Mouse (Mus musculus) liver, embryonic 11.5 days (tissue): ENCODE results near the gene Gm21885. TPM values are rescaled to one million over a fixed set of nuclear protein-coding genes. Genes with fewer than 3 reads are reported as not detected.

Experiments
- ATAC-seq: fragments of 200-750 bp; cut with Nextera tagmentation; replicated peaks from 2 replicates; pipeline ENCODE4 v1.8.0; 2017; ENCODE audit warnings: moderate number of reproducible peaks, mild to moderate bottlenecking, moderate TSS enrichment, moderate library complexity; ENCODE audit not compliant: low FRiP score
- DNase-seq: peaks from one replicate; pipeline ENCODE4 v3.0.0-alpha.2; 2017; ENCODE audit warnings: low spot score
- H3K27ac ChIP-seq: fragments of 300-500 bp; sonication (generic); 2 replicates; pipeline ENCODE4 v1.5.1; 2014; ENCODE audit warnings: mild to moderate bottlenecking, low read depth, low read length, control low read depth
- H3K27me3 ChIP-seq: fragments of 300-500 bp; sonication (generic); replicated peaks from 2 replicates; pipeline ENCODE4 v1.6.1; 2014; ENCODE audit warnings: low read length, mixed read lengths; ENCODE audit not compliant: control insufficient read depth, insufficient read depth
- H3K36me3 ChIP-seq: fragments of 300-500 bp; sonication (generic); 2 replicates; pipeline ENCODE4 v1.6.1; 2014; ENCODE audit warnings: mild to moderate bottlenecking, low read length, moderate library complexity, mixed read lengths; ENCODE audit not compliant: control insufficient read depth, insufficient read depth
- H3K4me1 ChIP-seq: fragments of 300-500 bp; sonication (generic); replicated peaks from 2 replicates; pipeline ENCODE4 v1.6.1; 2014; ENCODE audit warnings: low read length, mixed read lengths; ENCODE audit not compliant: control insufficient read depth, insufficient read depth
- H3K4me2 ChIP-seq: fragments of 300-500 bp; sonication (generic); 2 replicates; pipeline ENCODE4 v1.6.1; 2014; ENCODE audit warnings: mild to moderate bottlenecking, control low read depth, moderate library complexity
- H3K4me3 ChIP-seq: fragments of 300-500 bp; sonication (generic); 2 replicates; pipeline ENCODE4 v1.5.1; 2014; ENCODE audit warnings: low read depth, low read length, control low read depth
- H3K9ac ChIP-seq: fragments of 300-500 bp; sonication (generic); 2 replicates; pipeline ENCODE4 v1.6.1; 2014; ENCODE audit warnings: low read depth, low read length, control low read depth
- H3K9me3 ChIP-seq: fragments of 300-500 bp; sonication (generic); 2 replicates; pipeline ENCODE4 v1.6.1; 2016; ENCODE audit warnings: low read length, inconsistent platforms, mixed read lengths; ENCODE audit not compliant: control insufficient read depth
- WGBS: fragments of 180-500 bp; shearing (Covaris S2); extraction: QIAGEN DNeasy Blood & Tissue Kit; methylation state at CpG from one replicate; pipeline ENCODE4 v1.1.7; 2014; 5-methylcytosine and 5-hydroxymethylcytosine counted together
- polyA plus RNA-seq: library from polyadenylated mRNA; unstranded; fragments of >200 nt; fragmentation: Nextera tagmentation; extraction: Ambion mirVana; gene quantifications from 2 replicates; pipeline ENCODE4 v1.2.1, GENCODE M21; 2014

Gm21885 gene
- polyA plus RNA-seq, 1 experiment from 2014 or later: not detected

- Histone ChIP-seq H3K4me3 (peak within 1 kb of the TSS; percentile 84), H3K36me3 (no peaks in the 10 kb centered on the region), H3K4me2 (peak within 1 kb of the TSS; percentile 78), H3K27me3 (no peaks in the 10 kb centered on the region), H3K9ac (peak within 1 kb of the TSS; percentile 92), H3K4me1 (peaks cover 4% of the 10 kb centered on the region), H3K27ac (peak within 1 kb of the TSS; percentile 95), H3K9me3 (no peaks in the 10 kb centered on the region)
- WGBS: under 1% methylated on average over 73 of the region's 78 CpGs
- peak; percentile 87 for ATAC-seq
- peak; percentile 90 for DNase-seq
Measured at GRCm38 (mm10) chr11:94327693-94328643, 46.3 kb downstream of the Gm21885 start, which contains the start of gene Ankrd40. Gene Ankrd40 (plus strand): TSS chr11:94328001.

- H3K9me3 ChIP-seq: no peaks in the 10 kb centered on the region
- ATAC-seq: no peak
Measured at GRCm38 (mm10) chr11:94328644-94329025, 47.0 kb downstream of the Gm21885 start.

GRCm38 (mm10) chr11:94329270-94329891 lies 47.7 kb downstream of the Gm21885 start:
- no peaks in the 10 kb centered on the region for H3K9me3 ChIP-seq
- no peak for DNase-seq
- ATAC-seq: no peak
- 60% methylated on average over 4 of the region's 4 CpGs for WGBS
- H3K4me3 ChIP-seq: no peak overlapping the region
- no peak overlapping the region for H3K27ac ChIP-seq
- H3K4me2 ChIP-seq: peak overlapping the region; percentile 78; the same call in 1 of the 2 replicates
- no peaks in the 10 kb centered on the region for H3K27me3 ChIP-seq
- no peak overlapping the region for H3K9ac ChIP-seq
- H3K4me1 ChIP-seq: peaks cover 9% of the 10 kb centered on the region
- H3K36me3 ChIP-seq: no peaks in the 10 kb centered on the region; the same call in 1 of the 2 replicates

More at GRCm38 (mm10) chr11:94328644-94329025, 47.0 kb downstream of the Gm21885 start:
- Histone ChIP-seq H3K27me3 (no peaks in the 10 kb centered on the region), H3K4me2 (peak overlapping the region; percentile 78), H3K27ac (peak overlapping the region; percentile 95), H3K36me3 (no peaks in the 10 kb centered on the region), H3K4me3 (peak overlapping the region; percentile 84), H3K9ac (peak overlapping the region; percentile 92), H3K4me1 (peaks cover 7% of the 10 kb centered on the region)
- DNase-seq: no peak
- WGBS: 5% methylated on average over 10 of the region's 10 CpGs

GRCm38 (mm10) chr11:94330211-94330610 lies 48.5 kb downstream of the Gm21885 start:
- DNase-seq (no peak), ATAC-seq (no peak)
- Histone ChIP-seq H3K4me2 (no peak overlapping the region), H3K9me3 (no peaks in the 10 kb centered on the region), H3K4me1 (peaks cover 13% of the 10 kb centered on the region), H3K9ac (no peak overlapping the region), H3K36me3 (peaks cover under 1% of the 10 kb centered on the region; the same call in 1 of the 2 replicates), H3K27ac (no peak overlapping the region), H3K4me3 (no peak overlapping the region), H3K27me3 (no peaks in the 10 kb centered on the region)
- 93% methylated on average over 3 of the region's 3 CpGs for WGBS

- ATAC-seq: no peak
- no peak for DNase-seq
- WGBS: 89% methylated on average over 6 of the region's 6 CpGs
- Histone ChIP-seq H3K27ac (no peak overlapping the region), H3K27me3 (no peaks in the 10 kb centered on the region), H3K4me2 (no peak overlapping the region), H3K9ac (no peak overlapping the region), H3K4me1 (peaks cover 9% of the 10 kb centered on the region; the same call in 1 of the 2 replicates), H3K9me3 (no peaks in the 10 kb centered on the region), H3K36me3 (peaks cover 4% of the 10 kb centered on the region; the same call in 1 of the 2 replicates), H3K4me3 (no peak overlapping the region)
Measured at GRCm38 (mm10) chr11:94332726-94333125, 51.1 kb downstream of the Gm21885 start.

- Histone ChIP-seq H3K9me3 (no peaks in the 10 kb centered on the region), H3K4me1 (peaks cover 9% of the 10 kb centered on the region; the same call in 1 of the 2 replicates), H3K27me3 (no peaks in the 10 kb centered on the region), H3K4me3 (no peak overlapping the region), H3K4me2 (peak overlapping the region; percentile 45), H3K36me3 (peaks cover 6% of the 10 kb centered on the region), H3K27ac (peak overlapping the region; percentile 39; the same call in 1 of the 2 replicates), H3K9ac (no peak overlapping the region)
- no peak for DNase-seq
- peak; percentile 95 for ATAC-seq
- WGBS: 78% methylated on average over 8 of the region's 8 CpGs
Measured at GRCm38 (mm10) chr11:94334386-94334968, 52.8 kb downstream of the Gm21885 start.

Other genes starting within 250 kb of the Gm21885 start
- gene Tob1, start 70.4 kb upstream of the Gm21885 start, polyA plus RNA-seq: 18.4 and 18.6 TPM in 2 replicates
- 0.36 and 0.38 TPM in 2 replicates for gene Wfikkn2, start 35.9 kb upstream of the Gm21885 start, polyA plus RNA-seq
- gene Luc7l3, start 40.1 kb downstream of the Gm21885 start, polyA plus RNA-seq: 90.6 and 97.6 TPM in 2 replicates
- 12.7 and 13.2 TPM in 2 replicates for gene Ankrd40, start 46.1 kb downstream of the Gm21885 start, polyA plus RNA-seq
- gene Abcc3, start 111.1 kb downstream of the Gm21885 start, polyA plus RNA-seq: 3.2 and 6.0 TPM in 2 replicates
- gene Cacna1g, start 192.3 kb downstream of the Gm21885 start, polyA plus RNA-seq: 2.7 and 4.7 TPM in 2 replicates
- not detected in 2 replicates for gene Spata20, start 204.3 kb downstream of the Gm21885 start, polyA plus RNA-seq
- 0.84 and 0.91 TPM in 2 replicates for gene Epn3, start 218.1 kb downstream of the Gm21885 start, polyA plus RNA-seq
- gene Mycbpap, start 239.9 kb downstream of the Gm21885 start, polyA plus RNA-seq: 0.84 and 1.1 TPM in 2 replicates